Mouse (Mus musculus) embryonic facial prominence, embryonic 10.5 days (tissue): ENCODE results near the gene Gng3. TPM values are rescaled to one million over a fixed set of nuclear protein-coding genes. Genes with fewer than 3 reads are reported as not detected.
A peak's percentile ranks its signal among the peaks of the same experiment; 100 is the strongest.

Source experiments
- DNase-seq: peaks from one replicate; pipeline ENCODE4 v3.0.0-alpha.2; 2017; ENCODE audit warnings: low spot score
- H3K27ac ChIP-seq: fragments of 300-500 bp; sonication (generic); replicated peaks from 2 replicates; pipeline ENCODE4 v1.5.1; 2016; ENCODE audit warnings: mild to moderate bottlenecking
- H3K27me3 ChIP-seq: fragments of 300-500 bp; sonication (generic); replicated peaks from 2 replicates; pipeline ENCODE4 v1.6.1; 2016; ENCODE audit warnings: low read depth, mild to moderate bottlenecking; ENCODE audit not compliant: poor library complexity, severe bottlenecking
- H3K36me3 ChIP-seq: fragments of 300-500 bp; sonication (generic); replicated peaks from 2 replicates; pipeline ENCODE4 v1.6.1; 2016; ENCODE audit warnings: mild to moderate bottlenecking, moderate library complexity
- H3K4me1 ChIP-seq: fragments of 300-500 bp; sonication (generic); 2 replicates; pipeline ENCODE4 v1.6.1; 2016
- H3K4me3 ChIP-seq: fragments of 300-500 bp; sonication (generic); 2 replicates; pipeline ENCODE4 v1.5.1; 2016; ENCODE audit warnings: mild to moderate bottlenecking, moderate library complexity
- H3K9me3 ChIP-seq: fragments of 300-500 bp; sonication (generic); 2 replicates; pipeline ENCODE4 v1.6.1; 2016; ENCODE audit warnings: mild to moderate bottlenecking
- WGBS: fragments of 180-500 bp; shearing (Covaris S2); methylation state at CpG from one replicate; pipeline ENCODE4 v1.1.7; 2016; 5-methylcytosine and 5-hydroxymethylcytosine counted together
- microRNA-seq: library from miRNA; unstranded; fragments of <30 nt; microRNA quantifications from one replicate; pipeline ENCODE4, GENCODE M21; 2017
- polyA plus RNA-seq: library from polyadenylated mRNA; unstranded; fragments of >200 nt; fragmentation: Nextera tagmentation; extraction: Ambion mirVana; gene quantifications from 2 replicates; pipeline ENCODE4 v1.2.1, GENCODE M21; 2016

Gene Gng3
- polyA plus RNA-seq, 1 experiment from 2014 or later, result 32.0 TPM

- Histone ChIP-seq H3K4me3 (no peak overlapping the region), H3K4me1 (peaks cover 24% of the 10 kb centered on the region), H3K36me3 (peaks cover 48% of the 10 kb centered on the region), H3K9me3 (0 out of 2 replicates have a peak, but pooled peaks cover 2% of the 10 kb centered on the region), H3K27me3 (no peaks in the 10 kb centered on the region), H3K27ac (no peak overlapping the region)
- 85% methylated on average over 7 of the region's 7 CpGs for WGBS
- DNase-seq, result no peak
Observed at GRCm38 (mm10) chr19:8790171-8790570, 48.8 kb downstream of the Gng3 start.

- Histone ChIP-seq H3K4me1 (peaks cover 28% of the 10 kb centered on the region), H3K27me3 (no peaks in the 10 kb centered on the region), H3K27ac (no peak overlapping the region), H3K36me3 (peaks cover 42% of the 10 kb centered on the region), H3K9me3 (0 out of 2 replicates have a peak, but pooled peaks cover 2% of the 10 kb centered on the region), H3K4me3 (no peak overlapping the region)
- DNase-seq, result no peak
- 65% methylated on average over 1 of the region's 1 CpGs for WGBS
Observed at GRCm38 (mm10) chr19:8789171-8789570, 49.8 kb downstream of the Gng3 start.

- Histone ChIP-seq H3K9me3 (0 out of 2 replicates have a peak, but pooled peaks cover 2% of the 10 kb centered on the region), H3K4me3 (peak overlapping the region; percentile 25; the same call in 1 of the 2 replicates), H3K36me3 (peaks cover 42% of the 10 kb centered on the region), H3K27me3 (no peaks in the 10 kb centered on the region), H3K27ac (no peak overlapping the region), H3K4me1 (peaks cover 28% of the 10 kb centered on the region)
- no peak for DNase-seq
- 19% methylated on average over 3 of the region's 3 CpGs for WGBS
Observed at GRCm38 (mm10) chr19:8788521-8788920, 50.5 kb downstream of the Gng3 start.

Small RNA genes lying within 50 kb of the gene (microRNA-seq; reads per million reads assigned to microRNA genes)
- not detected for gene Mir5136

Other genes starting within 250 kb of the Gng3 start
- gene Slc22a8, start 247.9 kb downstream of the Gng3 start, polyA plus RNA-seq, result not detected in 2 replicates
- 0.10 and 0.24 TPM in 2 replicates for gene Slc22a6, start 221.2 kb downstream of the Gng3 start, polyA plus RNA-seq
- gene Chrm1, start 175.4 kb downstream of the Gng3 start, polyA plus RNA-seq, result 0.04 and 0.09 TPM in 2 replicates
- gene Slc3a2, start 115.8 kb downstream of the Gng3 start, polyA plus RNA-seq, result 125 and 127 TPM in 2 replicates
- gene Wdr74, start 103.4 kb downstream of the Gng3 start, polyA plus RNA-seq, result 117 and 127 TPM in 2 replicates
- gene 1700092M07Rik, start 98.5 kb downstream of the Gng3 start, polyA plus RNA-seq, result 3.4 and 3.5 TPM in 2 replicates
- gene Stx5a, start 97.8 kb downstream of the Gng3 start, polyA plus RNA-seq, result 97.0 and 108 TPM in 2 replicates
- 254 and 269 TPM in 2 replicates for gene Nxf1, start 82.1 kb downstream of the Gng3 start, polyA plus RNA-seq
- gene Tmem223, start 68.2 kb downstream of the Gng3 start, polyA plus RNA-seq, result 179 and 185 TPM in 2 replicates
- gene Tmem179b, start 64.7 kb downstream of the Gng3 start, polyA plus RNA-seq, result 43.4 and 46.7 TPM in 2 replicates
- 44.7 and 46.3 TPM in 2 replicates for gene Taf6l, start 52.8 kb downstream of the Gng3 start, polyA plus RNA-seq
- gene Polr2g, start 40.6 kb downstream of the Gng3 start, polyA plus RNA-seq, result 193 and 205 TPM in 2 replicates
- gene Zbtb3, start 36.6 kb downstream of the Gng3 start, polyA plus RNA-seq, result 6.5 and 6.9 TPM in 2 replicates
- 83.8 and 85.6 TPM in 2 replicates for gene Ttc9c, start 19.9 kb downstream of the Gng3 start, polyA plus RNA-seq
- gene Hnrnpul2, start 19.2 kb downstream of the Gng3 start, polyA plus RNA-seq, result 4.8 and 5.0 TPM in 2 replicates
- not detected in 2 replicates for gene AC129217.1, start 9.4 kb downstream of the Gng3 start, polyA plus RNA-seq
- gene Bscl2, start 1.7 kb downstream of the Gng3 start, polyA plus RNA-seq, result 41.4 and 44.6 TPM in 2 replicates
- 0.55 and 0.57 TPM in 2 replicates for gene Lrrn4cl, start 11.6 kb upstream of the Gng3 start, polyA plus RNA-seq
- gene Ubxn1, start 32.3 kb upstream of the Gng3 start, polyA plus RNA-seq, result 218 and 220 TPM in 2 replicates
- 59.0 and 62.0 TPM in 2 replicates for gene Uqcc3, start 41.7 kb upstream of the Gng3 start, polyA plus RNA-seq
- 115 and 118 TPM in 2 replicates for gene Lbhd1, start 44.5 kb upstream of the Gng3 start, polyA plus RNA-seq
- gene Gm49403, start 44.7 kb upstream of the Gng3 start, polyA plus RNA-seq, result not detected in 2 replicates
- gene 1810009A15Rik, start 49.7 kb upstream of the Gng3 start, polyA plus RNA-seq, result 159 and 167 TPM in 2 replicates
- 0.59 and 0.96 TPM in 2 replicates for gene Gm49416, start 49.7 kb upstream of the Gng3 start, polyA plus RNA-seq
- gene Ints5, start 53.8 kb upstream of the Gng3 start, polyA plus RNA-seq, result 59.0 and 60.9 TPM in 2 replicates
- 116 TPM in 2 replicates for gene Ganab, start 58.9 kb upstream of the Gng3 start, polyA plus RNA-seq
- 46.7 and 47.3 TPM in 2 replicates for gene B3gat3, start 81.2 kb upstream of the Gng3 start, polyA plus RNA-seq
- gene Rom1, start 90.2 kb upstream of the Gng3 start, polyA plus RNA-seq, result 3.1 and 3.8 TPM in 2 replicates
- gene Eml3, start 90.4 kb upstream of the Gng3 start, polyA plus RNA-seq, result 28.9 and 30.1 TPM in 2 replicates
- 212 and 216 TPM in 2 replicates for gene Mta2, start 102.7 kb upstream of the Gng3 start, polyA plus RNA-seq
- 45.2 and 47.8 TPM in 2 replicates for gene Tut1, start 114.7 kb upstream of the Gng3 start, polyA plus RNA-seq
- 550 and 554 TPM in 2 replicates for gene Eef1g, start 127.8 kb upstream of the Gng3 start, polyA plus RNA-seq
- 9.3 and 10.0 TPM in 2 replicates for gene Ahnak, start 150.1 kb upstream of the Gng3 start, polyA plus RNA-seq
- not detected in 2 replicates for gene Scgb1a1, start 248.8 kb upstream of the Gng3 start, polyA plus RNA-seq